Mouse (Mus musculus) telencephalon, adult 2 months (tissue): ENCODE data around the gene Slc2a1.

Experiments used
- DNase-seq: peaks from one replicate; pipeline ENCODE4 v3.0.0-alpha.2; 2011; ENCODE audit warnings: low read depth, low spot score

The Slc2a1 gene

GRCm38 (mm10) chr4:119177702-119178101 is 69.2 kb downstream of the Slc2a1 start:
- DNase-seq = no peak

- DNase-seq = no peak
These were observed 69.8 kb downstream of the Slc2a1 start for GRCm38 (mm10) chr4:119178331-119178730.

- no peak for DNase-seq
These were observed 71.7 kb downstream of the Slc2a1 start for GRCm38 (mm10) chr4:119180133-119180707.

GRCm38 (mm10) chr4:119181456-119181855 is 72.9 kb downstream of the Slc2a1 start:
- DNase-seq = no peak

- no peak for DNase-seq
These were observed 75.0 kb downstream of the Slc2a1 start for GRCm38 (mm10) chr4:119183525-119183924.

- no peak for DNase-seq
These were observed 77.3 kb downstream of the Slc2a1 start for GRCm38 (mm10) chr4:119185771-119186170.
